9 mouse cellular contexts compared by ENCODE assay signal in the genomic region with DNA sequence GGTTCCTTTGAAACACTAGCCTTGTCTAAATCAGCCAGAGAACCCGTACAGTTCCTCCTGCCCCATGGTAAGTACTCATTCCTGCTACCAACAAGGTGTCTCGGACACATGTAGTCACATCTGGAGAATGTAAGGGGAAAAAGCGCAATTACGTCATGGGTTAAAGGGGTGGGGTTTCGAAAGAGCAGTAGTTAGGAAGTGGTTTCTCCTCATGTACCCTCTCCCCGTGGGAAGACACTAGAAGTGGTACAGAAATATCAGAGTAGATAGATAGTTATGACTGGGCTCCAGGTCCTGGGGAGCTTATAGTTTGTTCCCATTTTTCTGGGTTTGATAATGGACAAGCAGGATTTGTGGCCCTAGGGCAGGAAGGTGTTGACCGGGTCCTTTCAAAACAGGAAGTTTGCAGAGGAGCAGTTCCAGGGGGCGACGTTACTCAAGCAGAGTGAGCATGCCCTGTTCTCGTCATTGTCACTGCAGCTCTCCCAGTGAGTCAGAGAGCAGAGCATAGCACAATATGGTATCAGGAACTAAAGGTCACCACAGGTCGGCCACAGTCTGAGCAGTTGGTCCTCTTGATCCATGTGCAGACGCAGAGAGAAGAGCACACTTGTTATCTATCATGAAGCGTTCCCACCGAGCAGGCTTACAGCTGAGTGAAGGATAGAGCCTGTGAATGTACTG. TPM values are rescaled to one million over a fixed set of nuclear protein-coding genes. Genes with fewer than 3 reads are reported as not detected.
DNase-seq lines count a peak whose midpoint lies in the region; ATAC-seq and TF ChIP-seq lines count a peak whose summit lies in the region.
"Had no signal": no experiment of that assay in that cellular context is flagged by ENCODE, and none has a peak within 500 bp of the region (broad histone marks: within the 10 kb centered on the region; RNA-seq: fewer than 3 reads in every experiment).

No protein-coding gene starts in this region.

- H3K4me2 ChIP-seq in intestine, postnatal 0 days (replicated peaks; ENCODE audit: low read depth) = no peak overlapping the region
- H3K4me2 ChIP-seq in intestine, embryonic 16.5 days (ENCODE audit: low read depth, low read length) = no peak overlapping the region
- H3K4me2 ChIP-seq in intestine, embryonic 15.5 days (replicated peaks) = no peak overlapping the region

- H3K36me3 ChIP-seq in intestine, postnatal 0 days (ENCODE audit: control insufficient read depth, insufficient read depth) = peaks cover 64% of the 10 kb centered on the region
- H3K36me3 ChIP-seq in intestine, embryonic 16.5 days (ENCODE audit: control insufficient read depth, insufficient read depth, low read length) = peaks cover 10% of the 10 kb centered on the region
- H3K36me3 ChIP-seq in intestine, embryonic 15.5 days = peaks cover 18% of the 10 kb centered on the region

- H3K4me3 ChIP-seq in intestine, postnatal 0 days (ENCODE audit: low read depth, low read length) = no peak overlapping the region
- no peak overlapping the region for H3K4me3 ChIP-seq in intestine, embryonic 16.5 days (ENCODE audit: low read length)
- no peak overlapping the region for H3K4me3 ChIP-seq in intestine, embryonic 15.5 days (replicated peaks)

- H3K9ac ChIP-seq in intestine, postnatal 0 days (ENCODE audit: low read depth, low read length) = no peak overlapping the region
- H3K9ac ChIP-seq in intestine, embryonic 16.5 days (ENCODE audit: low read depth, low read length) = no peak overlapping the region
- no peak overlapping the region for H3K9ac ChIP-seq in intestine, embryonic 15.5 days

- no peaks in the 10 kb centered on the region for H3K9me3 ChIP-seq in intestine, postnatal 0 days (ENCODE audit: control insufficient read depth)
- H3K9me3 ChIP-seq in intestine, embryonic 16.5 days (ENCODE audit: control insufficient read depth, low read length) = no peaks in the 10 kb centered on the region
- H3K9me3 ChIP-seq in intestine, embryonic 15.5 days = no peaks in the 10 kb centered on the region

- DNase-seq in R1 (ENCODE audit: low read depth, low spot score) = peak; percentile 32
- no peak for DNase-seq in layer of hippocampus, postnatal 36 days
- no peak for DNase-seq in adipocyte (ENCODE audit: low spot score)

- 0 out of 2 replicates have a peak, but pooled peaks have one; percentile 37 for ATAC-seq in intestine, postnatal 0 days
- no peak for ATAC-seq in intestine, embryonic 16.5 days
- peak; percentile 64 for ATAC-seq in CD4-positive, CD25-positive, alpha-beta regulatory T cell, adult 4 months
- peak; percentile 89 for ATAC-seq in megakaryocyte progenitor cell, adult 5-6 weeks (replicated peaks; ENCODE audit: poor library complexity)
- ATAC-seq in intestine, embryonic 15.5 days = no peak

- H3K27ac ChIP-seq in intestine, postnatal 0 days (ENCODE audit: low read depth, low read length) = no peak overlapping the region
- no peak overlapping the region for H3K27ac ChIP-seq in intestine, embryonic 16.5 days (ENCODE audit: low read length)
- H3K27ac ChIP-seq in intestine, embryonic 15.5 days = no peak overlapping the region
- H3K27ac ChIP-seq: kidney, postnatal 0 days had no signal

- TF ChIP-seq CTCF in intestine, postnatal 0 days (IDR thresholded peaks at IDR 0.05; ENCODE audit: low read depth) = no peak

- no peaks in the 10 kb centered on the region for H3K4me1 ChIP-seq in intestine, postnatal 0 days (replicated peaks; ENCODE audit: control insufficient read depth, insufficient read depth, low read length)
- H3K4me1 ChIP-seq in intestine, embryonic 16.5 days (ENCODE audit: control insufficient read depth, insufficient read depth, low read length) = no peaks in the 10 kb centered on the region
- H3K4me1 ChIP-seq in intestine, embryonic 15.5 days (replicated peaks) = no peaks in the 10 kb centered on the region

- H3K27me3 ChIP-seq in intestine, postnatal 0 days (replicated peaks; ENCODE audit: control insufficient read depth, insufficient read depth, low read length) = no peaks in the 10 kb centered on the region
- no peaks in the 10 kb centered on the region for H3K27me3 ChIP-seq in intestine, embryonic 16.5 days (replicated peaks; ENCODE audit: control insufficient read depth, insufficient read depth, low read length)
- H3K27me3 ChIP-seq in intestine, embryonic 15.5 days (replicated peaks) = no peaks in the 10 kb centered on the region

- WGBS in intestine, postnatal 0 days = 60% methylated on average over 14 of the region's 14 CpGs
- whole genome bisulfite sequencing in intestine, embryonic 16.5 days = 67% methylated on average over 14 of the region's 14 CpGs
- WGBS in intestine, embryonic 15.5 days = 69% methylated on average over 14 of the region's 14 CpGs

RNA-seq across cellular contexts. Expression of gene Cbr4, which starts 30.1 kb away (rescaled TPM):
- 50.2 and 51.2 TPM in 2 replicates for polyA plus RNA-seq in intestine, postnatal 0 days (2015; fragmentation: Nextera tagmentation; extraction: Ambion mirVana)
- polyA plus RNA-seq in intestine, embryonic 16.5 days (2015; fragmentation: Nextera tagmentation; extraction: Ambion mirVana) = 36.7 and 38.7 TPM in 2 replicates
- polyA plus RNA-seq in CD4-positive, CD25-positive, alpha-beta regulatory T cell, adult 4 months (2017; shearing (Covaris generic)) = 10 to 100 TPM; 10.4 to 24.3 TPM
- 22.8 and 22.9 TPM in 2 replicates for total RNA-seq in megakaryocyte progenitor cell, adult 5-6 weeks (2015)
- total RNA-seq in megakaryocyte progenitor cell, adult 5-6 weeks (2017) = 48.4 and 65.7 TPM in 2 replicates
- total RNA-seq in layer of hippocampus, postnatal 36 days (2021) = 10 to 100 TPM; 24.5 to 27.2 TPM
- polyA plus RNA-seq in intestine, embryonic 15.5 days (2015; fragmentation: Nextera tagmentation; extraction: Ambion mirVana) = 29.8 and 34.1 TPM in 2 replicates

Comparison
In these comparisons a context has a peak if more than half of its experiments do, and no peak if none do; other contexts are left out.
1. ATAC-seq: peak in intestine, postnatal 0 days (single experiment), CD4-positive, CD25-positive, alpha-beta regulatory T cell, adult 4 months (single experiment) and megakaryocyte progenitor cell, adult 5-6 weeks (single experiment); none in intestine, embryonic 16.5 days (single experiment) and intestine, embryonic 15.5 days (single experiment).